Mouse (Mus musculus): Measurements from ENCODE around the gene Spata18. TPM values are rescaled to one million over a fixed set of nuclear protein-coding genes. Genes with fewer than 3 reads are reported as not detected.

The Spata18 gene
- polyA plus RNA-seq, 1 experiment from 2014 or later, result not detected

DNA sequence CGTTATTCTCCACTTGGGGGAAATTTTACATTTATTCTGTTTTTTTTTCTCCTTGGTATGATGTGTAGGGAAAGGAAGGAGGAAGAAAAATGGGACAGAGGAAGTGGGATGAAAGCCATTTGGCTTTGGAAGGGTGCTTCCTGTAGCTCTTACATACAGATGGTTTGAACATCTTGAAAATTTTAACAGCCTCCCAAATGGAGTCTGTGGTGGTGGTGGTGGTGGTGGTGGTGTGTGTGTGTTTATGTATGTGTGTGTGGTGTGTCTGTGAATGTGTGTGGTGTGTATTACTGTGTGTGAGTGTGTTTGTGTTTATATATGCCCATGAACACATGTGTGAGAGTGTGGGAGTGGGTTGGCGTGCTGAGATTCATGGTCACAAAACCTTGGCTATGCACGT is 24.4 kb downstream of the Spata18 start:
- no peak for ATAC-seq (ENCODE audit: low FRiP score, low read depth)
- Histone ChIP-seq H3K36me3 (no peaks in the 10 kb centered on the region), H3K9me3 (no peaks in the 10 kb centered on the region), H3K4me3 (no peak overlapping the region), H3K9ac (no peak overlapping the region), H3K4me2 (replicated peaks) (no peak overlapping the region), H3K4me1 (no peaks in the 10 kb centered on the region), H3K27me3 (replicated peaks) (no peaks in the 10 kb centered on the region), H3K27ac (no peak overlapping the region)
- 93% methylated on average over 3 of the region's 3 CpGs for WGBS

DNA sequence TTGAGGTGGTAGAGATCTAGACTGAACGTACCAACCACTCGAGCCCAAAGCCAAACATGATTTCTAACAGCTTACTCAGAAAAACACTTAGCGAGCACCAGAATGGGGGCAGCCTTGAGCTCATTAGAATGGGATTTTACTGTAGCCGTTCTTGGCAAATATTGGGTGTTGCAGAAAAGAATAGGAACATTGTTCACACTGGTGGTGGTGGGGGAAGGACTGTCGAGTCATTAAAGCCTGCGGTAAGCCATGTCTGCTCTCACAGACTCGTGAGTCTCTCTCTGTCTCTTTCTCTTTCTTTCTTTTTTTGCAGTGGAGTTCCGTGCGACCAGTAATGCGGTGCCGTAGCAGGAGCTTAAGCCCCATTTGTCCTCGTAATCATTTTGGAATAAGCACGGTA is 25.4 kb downstream of the Spata18 start:
- no peak overlapping the region for H3K4me2 ChIP-seq (replicated peaks)
- H3K4me1 ChIP-seq, result no peaks in the 10 kb centered on the region
- WGBS, result 76% methylated on average over 13 of the region's 13 CpGs
- H3K27me3 ChIP-seq (replicated peaks), result no peaks in the 10 kb centered on the region
- H3K27ac ChIP-seq, result no peak overlapping the region
- no peak overlapping the region for H3K4me3 ChIP-seq
- H3K9me3 ChIP-seq, result no peaks in the 10 kb centered on the region
- H3K9ac ChIP-seq, result no peak overlapping the region
- no peaks in the 10 kb centered on the region for H3K36me3 ChIP-seq
- no peak for ATAC-seq (ENCODE audit: low FRiP score, low read depth)

GRCm38 (mm10) chr5:73683221-73683620 is 32.0 kb downstream of the Spata18 start:
- Histone ChIP-seq H3K27me3 (replicated peaks) (no peaks in the 10 kb centered on the region), H3K36me3 (no peaks in the 10 kb centered on the region), H3K4me3 (no peak overlapping the region), H3K9me3 (no peaks in the 10 kb centered on the region), H3K9ac (no peak overlapping the region), H3K4me1 (no peaks in the 10 kb centered on the region), H3K27ac (no peak overlapping the region), H3K4me2 (replicated peaks) (no peak overlapping the region)
- 79% methylated on average over 6 of the region's 6 CpGs for WGBS
- ATAC-seq (ENCODE audit: low FRiP score, low read depth), result no peak

- no peaks in the 10 kb centered on the region for H3K9me3 ChIP-seq
- no peak overlapping the region for H3K4me3 ChIP-seq
- H3K27me3 ChIP-seq (replicated peaks), result no peaks in the 10 kb centered on the region
- WGBS, result 51% methylated on average over 9 of the region's 9 CpGs
- H3K36me3 ChIP-seq, result no peaks in the 10 kb centered on the region
- H3K4me1 ChIP-seq, result no peaks in the 10 kb centered on the region
- H3K9ac ChIP-seq, result no peak overlapping the region
- H3K4me2 ChIP-seq (replicated peaks), result no peak overlapping the region
- no peak overlapping the region for H3K27ac ChIP-seq
- no peak for ATAC-seq (ENCODE audit: low FRiP score, low read depth)
Measured at GRCm38 (mm10) chr5:73683706-73684409, 32.7 kb downstream of the Spata18 start.

DNA sequence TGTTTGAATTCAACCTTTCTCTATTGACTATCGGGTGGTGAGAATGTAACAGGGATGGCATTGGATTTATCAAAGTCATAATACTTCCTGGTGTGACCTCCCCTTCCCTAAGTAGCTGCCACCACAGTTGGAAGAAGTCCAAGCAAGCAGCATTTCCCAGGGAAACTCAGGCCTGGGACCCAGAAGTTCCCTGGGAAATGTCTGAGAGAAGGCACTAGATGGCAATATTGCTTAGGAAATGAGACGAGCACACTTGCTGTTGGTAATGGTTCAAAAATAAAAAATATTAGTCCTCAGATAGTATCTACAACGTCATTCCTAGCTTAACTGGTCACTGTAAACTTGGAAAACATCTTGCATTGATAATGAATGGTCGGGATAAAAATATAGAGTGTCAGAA is 35.0 kb downstream of the Spata18 start:
- Histone ChIP-seq H3K27ac (no peak overlapping the region), H3K27me3 (replicated peaks) (no peaks in the 10 kb centered on the region), H3K36me3 (no peaks in the 10 kb centered on the region), H3K4me1 (no peaks in the 10 kb centered on the region), H3K4me2 (replicated peaks) (no peak overlapping the region), H3K9me3 (no peaks in the 10 kb centered on the region), H3K4me3 (no peak overlapping the region), H3K9ac (no peak overlapping the region)
- WGBS, result 41% methylated on average over 4 of the region's 4 CpGs
- ATAC-seq (ENCODE audit: low FRiP score, low read depth), result no peak

DNA sequence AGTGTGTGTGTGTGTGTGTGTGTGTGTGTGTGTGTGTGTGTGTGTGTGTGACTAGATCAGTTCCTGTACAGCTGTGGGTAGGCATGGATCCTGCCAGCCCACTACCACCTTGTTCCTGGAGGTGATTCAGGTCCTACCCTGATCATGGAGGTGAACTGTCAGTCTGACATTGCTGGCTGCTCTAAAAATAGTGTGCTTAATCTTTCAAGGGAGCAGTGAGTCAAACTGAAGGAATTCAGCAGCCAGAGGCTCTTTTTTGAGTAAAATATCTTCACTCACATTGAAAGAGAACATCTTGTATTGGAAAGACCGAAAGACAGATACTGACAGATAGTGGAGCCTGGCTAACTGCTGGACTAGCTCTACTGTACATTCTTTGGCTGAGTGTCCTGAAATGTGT is 37.4 kb downstream of the Spata18 start:
- Histone ChIP-seq H3K36me3 (no peaks in the 10 kb centered on the region), H3K4me2 (replicated peaks) (no peak overlapping the region), H3K9me3 (no peaks in the 10 kb centered on the region), H3K9ac (no peak overlapping the region), H3K27ac (no peak overlapping the region), H3K27me3 (replicated peaks) (no peaks in the 10 kb centered on the region), H3K4me3 (no peak overlapping the region), H3K4me1 (no peaks in the 10 kb centered on the region)
- 93% methylated on average over 1 of the region's 1 CpGs for WGBS
- ATAC-seq (ENCODE audit: low FRiP score, low read depth), result no peak

DNA sequence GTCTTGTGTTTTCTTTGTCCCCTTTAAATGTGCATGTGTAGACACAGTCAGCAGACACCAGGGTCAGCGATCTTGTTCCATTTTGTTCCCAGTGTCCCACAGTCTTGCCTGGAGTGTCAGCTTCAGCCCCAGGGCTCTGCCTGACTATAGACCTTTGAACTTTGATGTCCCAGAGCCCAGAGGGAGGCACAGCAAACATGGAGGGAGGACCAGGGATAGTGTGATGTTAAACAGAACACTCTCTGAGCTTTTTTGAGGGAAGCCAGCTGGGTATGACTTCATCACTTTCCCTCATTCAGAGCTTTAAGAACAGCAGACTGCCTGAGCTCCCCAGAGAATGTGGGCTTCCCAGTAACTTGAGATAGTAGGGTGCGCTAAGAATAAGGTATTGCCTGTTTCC is 39.0 kb downstream of the Spata18 start:
- H3K27me3 ChIP-seq (replicated peaks), result no peaks in the 10 kb centered on the region

DNA sequence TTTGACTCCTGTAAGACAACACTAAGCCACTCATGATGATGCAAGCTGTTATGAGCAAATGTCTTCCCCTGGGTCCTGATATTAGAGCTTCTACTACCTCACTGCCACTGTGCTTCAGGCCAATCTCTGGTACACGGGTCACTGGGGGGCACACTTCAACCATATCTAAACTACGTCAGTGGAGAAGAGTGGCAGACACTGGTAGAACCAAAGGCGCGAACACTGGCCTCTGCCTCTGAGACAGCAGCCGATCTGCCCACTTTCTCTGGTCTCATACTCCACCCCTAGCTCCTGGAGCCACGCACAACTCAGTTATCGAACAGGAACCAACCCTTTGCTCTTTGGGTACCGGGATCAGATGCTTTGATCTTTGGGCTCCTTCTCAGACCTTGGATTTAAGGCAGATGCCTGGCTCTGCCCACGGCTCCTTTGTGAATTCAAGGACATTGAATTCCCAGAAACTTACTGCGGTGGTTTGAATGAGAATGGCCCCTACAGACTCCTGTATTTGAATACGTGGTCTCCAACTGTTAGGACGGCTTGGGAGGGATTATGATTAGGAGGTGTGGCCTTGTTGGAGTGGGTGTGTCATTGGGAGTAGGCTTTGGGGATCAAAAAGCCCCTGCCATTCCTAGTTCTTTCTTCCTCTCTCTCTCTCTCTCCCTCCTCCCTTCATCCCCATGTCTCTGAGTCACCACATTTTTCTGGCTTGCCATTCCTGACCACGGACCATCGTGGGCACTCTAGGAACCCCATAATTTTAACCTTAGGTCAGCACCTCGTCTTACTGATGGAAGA is 40.7 kb downstream of the Spata18 start:
- no peak overlapping the region for H3K9ac ChIP-seq
- H3K36me3 ChIP-seq, result no peaks in the 10 kb centered on the region
- no peaks in the 10 kb centered on the region for H3K27me3 ChIP-seq (replicated peaks)
- 36% methylated on average over 15 of the region's 15 CpGs for WGBS
- no peak overlapping the region for H3K27ac ChIP-seq
- H3K9me3 ChIP-seq, result no peaks in the 10 kb centered on the region
- H3K4me3 ChIP-seq, result no peak overlapping the region
- ATAC-seq (ENCODE audit: low FRiP score, low read depth), result no peak
- no peak overlapping the region for H3K4me2 ChIP-seq (replicated peaks)
- H3K4me1 ChIP-seq, result no peaks in the 10 kb centered on the region

More for the DNA sequence above, 39.0 kb downstream of the Spata18 start:
- H3K9me3 ChIP-seq, result no peaks in the 10 kb centered on the region
- H3K4me3 ChIP-seq, result no peak overlapping the region
- H3K4me1 ChIP-seq, result no peaks in the 10 kb centered on the region
- H3K9ac ChIP-seq, result no peak overlapping the region
- no peaks in the 10 kb centered on the region for H3K36me3 ChIP-seq
- H3K27ac ChIP-seq, result no peak overlapping the region
- no peak overlapping the region for H3K4me2 ChIP-seq (replicated peaks)
- ATAC-seq (ENCODE audit: low FRiP score, low read depth), result no peak
- WGBS, result 72% methylated on average over 2 of the region's 2 CpGs

GRCm38 (mm10) chr5:73693778-73694177 is 42.6 kb downstream of the Spata18 start:
- WGBS, result 95% methylated on average over 1 of the region's 1 CpGs
- Histone ChIP-seq H3K4me2 (replicated peaks) (no peak overlapping the region), H3K36me3 (no peaks in the 10 kb centered on the region), H3K4me1 (no peaks in the 10 kb centered on the region), H3K27ac (no peak overlapping the region), H3K9me3 (no peaks in the 10 kb centered on the region), H3K27me3 (replicated peaks) (no peaks in the 10 kb centered on the region), H3K9ac (no peak overlapping the region), H3K4me3 (no peak overlapping the region)
- ATAC-seq (ENCODE audit: low FRiP score, low read depth), result no peak

- 85% methylated on average over 4 of the region's 4 CpGs for WGBS
- Histone ChIP-seq H3K36me3 (no peaks in the 10 kb centered on the region), H3K4me2 (replicated peaks) (no peak overlapping the region), H3K4me1 (no peaks in the 10 kb centered on the region), H3K27ac (no peak overlapping the region), H3K9me3 (no peaks in the 10 kb centered on the region), H3K4me3 (no peak overlapping the region), H3K27me3 (replicated peaks) (no peaks in the 10 kb centered on the region), H3K9ac (no peak overlapping the region)
- no peak for ATAC-seq (ENCODE audit: low FRiP score, low read depth)
Measured at GRCm38 (mm10) chr5:73694254-73695015, 43.3 kb downstream of the Spata18 start.

GRCm38 (mm10) chr5:73697700-73698099 is 46.5 kb downstream of the Spata18 start:
- no peak for ATAC-seq (ENCODE audit: low FRiP score, low read depth)

More at GRCm38 (mm10) chr5:73697700-73698099, 46.5 kb downstream of the Spata18 start:
- H3K4me1 ChIP-seq, result no peaks in the 10 kb centered on the region
- no peak overlapping the region for H3K4me3 ChIP-seq
- no peak overlapping the region for H3K9ac ChIP-seq
- no peak overlapping the region for H3K27ac ChIP-seq
- WGBS, result 78% methylated on average over 4 of the region's 4 CpGs
- H3K36me3 ChIP-seq, result no peaks in the 10 kb centered on the region
- H3K9me3 ChIP-seq, result no peaks in the 10 kb centered on the region
- no peaks in the 10 kb centered on the region for H3K27me3 ChIP-seq (replicated peaks)
- H3K4me2 ChIP-seq (replicated peaks), result no peak overlapping the region

Measured in neural tube, embryonic 12.5 days (tissue).